Mouse (Mus musculus): Measurements from ENCODE around the gene Amigo2.

Gene Amigo2

DNA sequence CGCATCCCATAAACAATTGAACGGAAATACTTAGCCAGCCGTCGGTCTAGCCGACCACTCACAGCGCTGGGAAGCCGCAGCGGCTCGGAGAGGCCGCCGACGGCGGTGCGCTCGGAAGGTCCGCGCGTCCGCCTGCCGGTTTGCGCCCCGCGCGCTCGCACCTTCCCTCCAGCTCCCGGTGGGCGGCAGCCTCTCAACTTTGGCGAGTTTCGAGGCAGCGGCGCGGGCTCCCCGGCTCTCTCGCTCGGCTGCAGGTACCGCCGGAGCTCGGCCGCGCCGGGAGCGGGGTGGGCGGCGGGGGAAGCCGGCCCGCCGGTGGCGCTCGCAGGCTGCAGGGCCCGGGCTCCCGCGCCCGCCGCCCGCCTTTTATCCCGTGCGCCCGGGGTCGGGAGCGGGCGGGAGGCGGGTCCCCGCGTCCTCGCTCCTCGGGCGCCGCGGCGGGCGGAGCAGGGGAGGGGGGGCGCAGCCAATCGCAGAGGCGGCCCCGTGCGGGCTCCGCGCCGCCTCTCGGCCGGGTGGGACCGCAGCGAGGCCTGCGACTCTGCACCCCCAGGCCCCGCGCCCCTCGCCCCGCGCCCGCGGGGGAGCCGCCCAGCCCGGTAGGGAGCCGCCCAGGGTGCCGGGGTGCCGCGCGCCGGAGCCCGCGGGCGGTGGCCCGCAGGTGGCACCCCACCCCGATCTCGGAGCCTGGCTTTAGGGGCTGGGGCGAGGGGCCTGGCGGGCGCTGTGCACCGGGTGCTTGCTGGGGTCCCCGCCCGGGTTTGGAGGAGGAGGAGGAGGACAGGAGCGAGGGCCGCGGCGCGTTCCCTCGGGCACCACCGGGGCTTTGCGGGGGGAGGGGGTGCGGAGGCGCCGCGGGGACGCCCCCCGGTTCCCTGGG is at the start of gene Amigo2, which contains the start of gene Pced1b:
Gene Amigo2 (minus strand): TSS at position 377 of the 880 bp plus-strand sequence.
Gene Pced1b (plus strand): TSS at position 197 of the 880 bp plus-strand sequence.
- peak; percentile 58 for DNase-seq (ENCODE audit: low spot score)

DNA sequence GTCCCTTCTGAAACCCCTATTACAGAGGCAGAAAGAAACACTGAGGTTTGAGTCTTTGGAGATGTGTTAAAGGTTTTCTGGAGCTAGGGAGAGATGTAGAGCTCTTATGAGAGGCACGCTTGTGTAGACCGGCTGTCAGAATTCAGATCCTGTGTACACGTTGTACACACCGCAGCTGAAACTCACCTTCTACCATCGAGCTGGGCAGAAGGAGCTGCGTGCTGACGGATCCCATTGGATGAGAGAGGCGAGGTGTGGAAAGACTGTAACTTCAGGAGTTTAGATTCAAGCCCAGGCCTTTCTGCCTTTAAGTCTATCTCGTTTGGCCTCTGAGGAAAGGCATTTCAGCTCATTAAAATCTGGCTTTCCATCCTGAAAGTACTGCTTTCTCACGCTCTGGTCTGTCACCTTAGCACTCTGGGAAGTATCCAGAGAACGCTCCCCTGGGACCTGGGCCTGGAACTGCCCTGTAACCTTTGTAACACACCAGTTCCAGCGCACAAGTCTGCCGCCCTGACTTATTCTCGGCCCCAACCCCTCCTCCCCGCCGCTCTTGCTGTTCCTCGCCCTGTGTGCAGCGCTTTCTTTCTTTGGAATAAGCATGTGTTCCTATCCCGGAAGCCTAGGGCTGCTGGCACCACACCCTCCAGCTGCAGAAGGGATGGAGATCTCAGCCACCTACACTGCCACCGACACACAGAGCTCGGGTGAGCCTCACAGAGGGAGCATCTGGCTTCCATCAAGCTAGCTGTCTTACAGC is 44.4 kb upstream of the Amigo2 start:
- DNase-seq (ENCODE audit: low spot score), result no peak

DNA sequence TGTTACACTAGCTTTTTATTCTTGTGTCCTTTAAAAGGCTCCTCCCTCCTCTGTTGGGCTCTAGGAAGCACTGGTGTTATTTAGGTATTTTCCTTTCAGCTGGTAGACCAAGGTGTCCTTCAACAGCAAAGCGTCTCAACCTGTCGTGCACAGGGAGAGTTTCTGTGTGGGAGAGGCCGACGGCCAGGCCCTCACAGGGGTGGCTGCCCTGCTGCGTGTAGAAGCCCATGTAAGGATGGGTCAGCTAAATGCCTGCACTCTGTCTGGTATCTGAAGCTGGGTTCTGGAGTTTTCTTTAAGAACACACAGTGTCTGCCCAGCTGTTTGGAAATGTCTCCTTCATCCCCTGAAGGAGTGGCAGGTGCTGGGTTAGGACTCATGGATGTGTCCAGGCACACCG is 43.3 kb upstream of the Amigo2 start:
- DNase-seq (ENCODE audit: low spot score), result no peak

DNA sequence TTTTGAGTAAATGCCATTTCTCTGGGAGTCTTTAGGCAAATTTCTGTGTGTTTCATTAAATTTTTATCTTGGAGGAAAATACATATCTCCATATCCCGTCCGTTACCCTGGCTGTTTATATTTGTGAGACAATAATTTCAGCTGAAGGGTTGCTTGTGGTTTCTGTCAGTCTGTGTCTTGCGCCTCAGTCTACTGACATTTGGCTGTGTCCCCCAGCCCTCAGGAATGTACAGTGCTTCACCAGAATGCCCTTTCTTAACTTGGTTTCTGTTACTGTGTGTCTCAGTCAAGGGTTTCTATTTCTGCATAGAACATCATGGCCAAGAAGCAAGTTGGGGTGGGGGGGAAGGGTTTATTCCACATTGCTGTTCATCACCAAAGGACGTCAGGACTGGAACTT is 42.1 kb upstream of the Amigo2 start:
- DNase-seq (ENCODE audit: low spot score), result no peak

DNA sequence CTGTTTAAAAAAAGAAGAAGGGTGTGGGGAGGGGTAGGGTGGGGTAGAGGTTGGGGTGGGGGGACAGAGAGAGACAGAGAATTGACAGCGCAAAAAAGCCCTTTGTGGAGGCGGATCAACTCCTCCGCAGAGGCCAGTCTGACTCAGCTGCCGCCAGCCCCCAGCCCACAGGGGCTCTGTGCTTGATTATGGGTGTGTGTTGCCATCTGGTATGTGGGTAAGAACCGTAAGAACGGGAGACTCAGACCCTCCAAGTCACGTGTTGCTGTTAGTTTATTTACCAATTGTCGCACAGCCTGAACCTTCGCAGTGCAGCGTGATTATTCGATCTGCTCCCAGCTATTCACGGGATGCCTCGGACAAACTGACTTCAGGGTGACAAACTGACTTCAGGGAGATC is 41.6 kb upstream of the Amigo2 start:
- DNase-seq (ENCODE audit: low spot score), result no peak

DNA sequence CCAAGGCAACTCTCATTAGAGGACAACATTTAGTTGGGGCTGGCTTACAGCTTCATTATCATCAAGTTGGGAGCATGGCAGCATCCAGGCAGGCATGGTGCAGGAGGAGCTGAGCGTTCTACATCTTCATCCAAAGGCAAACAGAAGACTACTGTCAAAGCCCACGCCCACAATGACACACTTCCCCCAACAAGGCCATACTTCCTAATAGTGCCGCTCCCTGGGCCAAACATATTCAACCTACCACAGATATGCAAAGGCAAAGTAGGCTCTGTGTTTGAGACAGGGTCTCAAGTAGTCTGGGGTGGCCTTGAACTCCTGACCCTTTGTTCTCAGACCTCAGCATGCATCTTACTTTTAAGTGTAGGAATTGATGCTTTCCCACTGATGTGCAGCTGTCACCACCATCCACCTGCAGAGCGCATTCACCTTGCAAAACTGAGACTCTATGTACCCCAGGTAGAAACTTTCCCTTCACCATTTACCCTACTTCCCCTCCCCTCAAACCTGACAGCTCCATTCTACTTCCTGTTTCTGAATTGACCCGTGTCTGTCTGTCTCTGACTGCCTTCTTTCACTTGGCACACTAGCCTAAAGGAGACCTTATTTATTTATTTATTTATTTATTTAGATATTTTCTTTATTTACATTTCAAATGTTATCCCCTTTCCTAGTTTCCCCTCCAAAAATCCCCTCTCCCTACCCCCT is 40.5 kb upstream of the Amigo2 start:
- no peak for DNase-seq (ENCODE audit: low spot score)

DNA sequence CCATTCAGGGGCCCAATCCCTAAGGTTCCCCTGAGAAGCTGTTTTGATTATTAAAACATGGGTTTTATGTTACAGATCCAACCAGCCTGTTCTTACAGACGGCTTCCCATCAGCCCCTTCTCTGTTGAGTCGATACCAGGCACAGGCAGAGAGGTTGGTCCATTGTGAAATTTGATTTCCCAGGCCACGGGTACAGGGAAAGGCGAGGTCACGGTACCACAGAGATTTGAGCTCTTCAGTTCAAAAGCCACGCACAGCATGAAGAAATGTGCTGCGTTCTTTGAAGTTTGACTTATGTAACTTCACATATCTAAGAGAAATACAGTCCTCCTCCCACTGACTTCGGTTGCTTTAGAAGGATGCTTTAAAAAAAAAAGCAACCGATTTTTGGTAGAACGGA is 39.6 kb upstream of the Amigo2 start:
- DNase-seq (ENCODE audit: low spot score), result no peak

DNA sequence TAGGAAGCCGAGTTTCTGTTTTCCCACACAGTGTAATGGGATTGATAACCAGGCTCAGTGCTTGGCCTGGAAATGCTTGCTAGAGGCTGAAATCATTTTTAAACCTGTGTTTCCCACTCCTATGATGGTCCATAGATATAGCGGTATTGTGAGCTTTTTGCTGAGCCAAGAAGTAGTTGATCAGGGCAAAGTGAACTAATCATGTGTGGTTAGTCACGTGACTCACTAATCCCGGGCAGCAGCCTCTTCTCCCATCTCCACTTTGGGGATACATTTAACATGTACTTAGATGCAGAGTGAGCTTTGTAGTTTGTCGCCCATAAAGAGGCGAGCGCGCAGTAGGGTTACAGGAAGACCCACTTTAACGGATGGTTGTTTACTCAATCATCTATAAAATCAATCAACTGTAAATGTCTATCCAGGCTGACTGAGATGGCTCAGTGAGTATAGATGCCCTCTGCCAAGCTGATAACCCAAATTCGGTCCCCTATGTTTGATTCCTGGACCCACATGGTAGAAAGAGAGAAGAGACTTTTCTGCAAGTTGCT is 38.7 kb upstream of the Amigo2 start:
- no peak for DNase-seq (ENCODE audit: low spot score)

DNA sequence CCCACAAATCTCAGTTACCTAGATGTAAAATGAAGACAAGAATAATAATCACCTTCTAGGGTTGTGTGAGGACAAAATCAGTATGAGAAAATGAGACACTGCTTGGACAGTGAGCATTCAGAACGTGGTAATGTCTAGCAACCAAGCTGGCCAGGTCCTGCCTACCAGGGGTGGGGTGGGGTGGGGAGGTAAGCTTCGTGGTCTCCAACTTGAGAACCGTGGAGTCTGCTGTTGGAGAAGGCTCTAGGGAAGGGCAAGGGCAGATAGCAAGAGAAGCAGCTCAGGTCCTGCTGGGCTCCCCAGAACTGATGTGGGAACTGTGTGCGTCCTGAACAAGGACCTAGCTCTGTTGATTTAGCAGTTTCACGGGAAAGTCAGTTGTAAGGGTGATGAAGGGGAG is 37.1 kb upstream of the Amigo2 start:
- no peak for DNase-seq (ENCODE audit: low spot score)

DNA sequence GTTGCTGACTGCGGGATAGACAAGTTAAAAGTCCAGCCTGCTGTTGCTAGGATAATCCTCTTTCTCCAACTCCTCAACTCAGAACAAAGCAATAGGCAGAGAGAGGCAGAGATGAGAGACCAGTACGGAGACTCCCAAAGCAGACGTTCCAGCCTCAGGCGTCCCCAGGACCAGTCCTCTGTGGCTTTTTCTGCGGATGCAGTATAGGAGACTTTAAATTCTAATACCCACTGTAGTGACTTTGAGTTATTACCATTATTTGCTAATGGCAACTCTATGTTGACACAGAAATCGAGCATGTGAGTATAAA is 35.4 kb upstream of the Amigo2 start:
- no peak for DNase-seq (ENCODE audit: low spot score)

DNA sequence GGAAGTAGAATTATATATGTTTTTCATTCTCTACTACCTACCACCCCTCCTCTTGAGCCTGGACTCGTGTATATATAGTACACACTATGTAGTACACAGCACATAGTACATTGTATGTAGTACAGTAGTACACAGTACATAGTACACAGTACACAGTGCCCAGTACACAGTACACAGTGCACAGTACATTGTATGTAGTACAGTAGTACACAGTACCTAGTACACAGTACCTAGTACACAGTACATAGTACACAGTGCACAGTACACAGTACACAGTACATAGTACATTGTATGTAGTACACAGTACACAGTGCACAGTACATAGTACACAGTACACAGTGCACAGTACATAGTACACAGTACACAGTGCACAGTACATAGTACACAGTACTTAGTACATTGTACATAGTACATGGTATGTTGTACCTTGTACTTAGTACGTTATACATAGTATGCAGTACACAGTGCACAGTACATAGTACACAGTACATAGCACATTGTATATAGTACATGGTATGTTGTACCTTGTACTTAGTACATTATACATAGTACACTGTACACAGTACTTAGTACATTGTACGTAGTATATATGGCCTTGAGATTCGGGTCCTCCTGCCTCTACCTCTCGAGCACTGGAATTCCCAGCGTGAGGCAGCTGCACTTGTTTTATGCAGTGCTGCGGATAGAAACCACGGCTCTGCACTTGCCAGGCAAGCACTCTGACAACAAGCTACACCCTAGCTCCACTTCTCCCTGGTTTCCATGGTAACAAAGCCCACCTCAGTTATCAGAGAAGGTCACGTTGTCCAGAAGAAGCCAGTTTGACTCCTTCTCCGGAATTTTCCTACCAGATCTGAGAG is 34.9 kb upstream of the Amigo2 start:
- no peak for DNase-seq (ENCODE audit: low spot score)

DNA sequence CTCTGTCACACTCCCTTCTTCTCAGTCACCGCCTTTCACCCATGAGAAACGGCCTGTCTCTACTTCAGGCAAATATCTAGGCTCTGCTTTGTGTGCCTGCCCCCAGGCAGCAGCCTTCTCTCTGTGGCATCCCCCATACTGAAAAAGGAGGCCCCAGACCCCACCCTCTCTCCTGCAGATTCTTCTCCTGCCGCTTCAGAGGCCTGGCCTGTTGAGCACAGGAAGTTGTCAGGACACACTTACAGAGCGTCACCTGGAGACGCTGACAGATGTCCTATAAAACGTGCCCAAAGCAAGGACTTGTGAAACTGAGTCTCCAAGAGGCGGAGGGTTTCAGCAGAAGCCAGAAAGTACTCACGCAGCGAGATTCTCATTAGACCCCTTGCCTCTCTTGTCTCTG is 33.7 kb upstream of the Amigo2 start:
- no peak for DNase-seq (ENCODE audit: low spot score)

DNA sequence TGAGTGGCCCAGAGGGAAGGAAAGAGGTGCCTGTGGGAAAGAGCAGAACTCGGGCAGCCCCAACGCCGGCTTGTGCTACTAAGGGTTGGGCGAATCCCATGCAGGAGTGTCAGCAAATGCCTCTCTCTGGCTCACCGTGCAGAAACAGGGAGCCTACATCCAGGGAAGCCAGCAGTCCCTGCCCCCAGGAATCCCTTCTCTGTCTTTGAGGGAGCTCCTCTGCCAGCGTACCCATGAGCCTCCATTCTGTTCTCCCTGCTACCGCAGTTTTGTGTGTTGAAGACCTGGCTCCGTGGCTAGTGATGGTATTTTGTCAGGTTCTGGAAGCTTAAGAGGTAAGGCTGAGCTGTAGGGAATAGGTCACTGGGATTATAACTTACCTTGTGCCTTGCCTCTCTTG is 33.0 kb upstream of the Amigo2 start:
- no peak for DNase-seq (ENCODE audit: low spot score)

DNA sequence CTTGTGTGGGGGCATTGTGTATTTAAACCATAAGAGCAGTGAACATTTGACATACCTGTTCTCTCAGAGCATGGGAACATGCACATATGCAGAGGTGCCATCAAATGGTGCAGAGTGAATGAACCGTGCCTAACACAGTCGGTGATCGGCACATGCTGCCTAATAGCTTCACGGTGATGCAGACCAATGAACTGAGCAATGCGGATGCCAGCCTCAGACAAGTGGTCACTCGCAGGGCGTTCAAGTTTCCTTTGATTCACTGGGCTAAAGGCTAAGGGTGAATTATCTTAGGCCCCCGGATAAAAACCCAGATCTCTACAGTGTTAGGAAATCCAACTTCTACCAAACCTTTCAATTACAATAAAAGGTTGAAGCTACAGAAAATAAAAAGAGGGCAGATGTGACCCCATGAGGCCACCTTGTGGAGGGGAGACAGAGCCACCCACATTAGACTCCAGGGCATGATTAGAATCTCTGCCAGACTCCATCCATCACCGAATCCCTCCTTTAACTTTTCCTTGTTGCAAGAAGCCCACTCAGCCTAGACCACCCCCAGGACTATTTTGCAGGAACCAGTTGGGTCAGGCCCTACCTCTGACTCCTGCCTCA is 31.4 kb upstream of the Amigo2 start:
- no peak for DNase-seq (ENCODE audit: low spot score)

DNA sequence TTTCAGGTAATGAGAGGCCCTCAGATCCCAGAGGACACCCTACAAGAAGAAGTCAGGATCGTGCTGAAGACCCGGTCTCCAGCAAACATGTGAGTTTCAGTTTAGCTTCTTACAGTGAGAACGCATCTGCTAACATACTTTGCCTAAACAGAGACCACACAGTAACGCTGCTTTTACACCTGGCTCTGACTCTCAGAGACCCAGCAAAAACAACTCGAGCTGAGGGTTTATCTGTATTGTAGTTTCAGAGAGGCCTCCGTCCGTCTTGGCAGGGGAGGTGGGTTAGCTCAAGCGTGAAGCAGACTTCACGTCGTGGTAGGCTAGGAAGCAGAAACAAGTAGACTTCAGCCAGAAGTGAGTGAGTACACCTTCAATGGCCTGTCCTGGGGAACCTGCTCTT is 30.2 kb upstream of the Amigo2 start:
- no peak for DNase-seq (ENCODE audit: low spot score)

DNA sequence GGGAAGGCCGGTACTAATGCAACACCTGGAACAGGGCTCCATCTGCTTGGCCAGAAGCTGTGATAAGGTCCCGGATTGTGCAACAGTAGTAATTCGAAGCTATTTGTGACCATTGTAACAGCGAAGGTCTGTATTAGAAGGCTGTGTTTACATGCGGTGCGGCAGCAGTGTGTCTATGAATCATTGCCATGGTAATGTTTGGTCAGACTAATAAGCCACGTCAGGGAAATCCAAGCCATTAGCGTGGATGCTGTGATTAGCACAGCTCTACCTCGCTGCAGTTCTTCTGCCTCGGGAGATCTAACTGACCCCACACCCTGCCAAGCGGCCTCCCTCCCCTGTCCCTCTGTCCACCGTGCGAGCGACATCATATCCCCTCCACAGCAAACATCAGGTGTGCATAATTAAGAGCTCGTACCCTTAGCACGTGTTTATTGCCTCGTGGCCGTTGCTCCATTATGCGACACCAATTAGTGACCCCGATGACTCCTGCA is 29.6 kb upstream of the Amigo2 start:
- DNase-seq (ENCODE audit: low spot score), result no peak

DNA sequence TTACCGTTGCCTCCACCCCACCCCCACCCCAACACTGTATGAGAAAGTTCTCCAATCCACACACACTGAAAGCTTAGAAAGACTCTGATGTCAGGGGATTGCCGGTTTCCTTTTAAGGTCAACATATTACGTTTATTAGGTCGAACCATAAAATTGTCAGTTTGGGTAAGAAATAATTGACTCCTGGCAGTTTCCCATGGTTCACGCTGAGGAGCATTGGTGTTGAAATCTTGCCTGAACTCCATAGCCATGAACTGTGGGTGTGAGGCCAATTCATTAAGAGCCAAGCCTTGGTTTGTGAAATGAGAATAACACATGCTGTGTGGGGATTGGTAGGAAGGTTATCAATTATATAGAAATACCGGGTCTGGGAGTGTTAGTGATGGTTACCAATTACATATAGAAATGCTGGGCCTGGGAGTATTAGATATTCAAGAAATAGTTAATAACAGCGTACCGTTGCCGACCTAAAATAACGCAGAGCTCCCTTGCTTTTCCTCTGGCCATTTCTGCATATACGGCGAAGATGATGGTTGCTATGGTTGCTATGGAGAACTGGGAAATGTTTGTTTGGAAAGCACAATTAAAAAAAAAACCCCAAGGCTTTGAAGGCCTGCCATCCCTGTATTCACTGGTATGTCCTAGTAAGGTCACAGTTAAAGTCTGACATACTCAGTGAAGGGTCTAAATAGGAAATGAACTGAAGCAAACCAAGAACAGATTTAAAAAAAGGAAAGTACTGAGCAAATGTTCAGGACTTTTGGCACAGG is 28.7 kb upstream of the Amigo2 start:
- DNase-seq (ENCODE audit: low spot score), result no peak

DNA sequence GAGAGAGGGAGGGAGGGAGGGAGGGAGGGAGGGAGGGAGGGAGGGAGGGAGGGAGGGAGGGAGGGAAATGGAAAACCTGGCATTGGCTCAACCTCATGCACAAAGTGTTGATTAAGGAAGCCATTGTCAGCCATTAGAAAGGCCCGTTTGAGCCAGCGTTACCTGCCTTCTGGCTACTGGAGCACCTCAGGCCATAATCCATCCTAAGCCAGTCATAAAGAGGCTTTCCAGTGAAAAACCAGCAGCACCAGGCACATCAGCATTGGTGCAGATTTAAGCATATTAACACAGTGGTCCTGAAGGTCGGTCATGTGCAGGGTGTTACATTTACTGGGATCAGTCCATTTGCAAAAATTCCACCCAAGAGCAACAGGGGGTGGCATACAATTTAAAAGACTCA is 25.7 kb upstream of the Amigo2 start:
- no peak for DNase-seq (ENCODE audit: low spot score)

DNA sequence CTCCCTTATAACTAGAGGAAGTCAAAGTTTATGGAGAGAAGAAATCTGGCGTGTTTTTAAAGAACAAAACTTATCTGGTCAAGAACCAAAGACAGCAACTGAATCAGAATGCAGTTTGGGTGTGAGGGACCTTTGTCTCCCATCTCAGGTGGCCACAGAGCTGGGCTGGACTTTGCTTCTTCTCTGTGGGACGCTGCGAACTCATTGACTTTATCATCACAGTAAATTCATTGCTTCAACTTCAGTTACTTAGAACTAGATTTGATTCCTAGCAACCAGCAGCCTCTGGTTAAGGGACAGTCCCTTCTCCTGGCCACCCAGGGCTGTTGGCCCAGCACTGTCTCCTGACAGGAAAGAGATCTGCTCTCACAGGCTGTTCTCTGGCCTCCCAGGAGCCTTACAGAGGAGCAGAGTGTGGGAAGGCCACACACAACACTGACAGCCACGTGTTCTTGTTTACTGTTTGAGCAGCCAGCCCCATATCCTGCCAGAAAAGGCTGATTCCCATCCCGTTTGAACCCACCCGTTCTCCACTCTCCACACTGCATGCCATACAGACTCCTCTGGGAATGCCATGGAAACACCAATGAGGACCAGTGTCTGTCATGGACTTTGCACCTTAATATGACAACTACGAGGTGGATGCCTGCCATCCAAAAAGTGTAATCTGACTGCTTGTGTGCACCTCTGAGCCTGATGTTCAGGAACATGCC is 25.1 kb upstream of the Amigo2 start:
- DNase-seq (ENCODE audit: low spot score), result no peak

Data from ovary, postnatal 14 days (tissue).